Mouse (Mus musculus) urinary bladder, adult 18-20 months (tissue): ENCODE results near the gene Ncf4.
A peak's percentile ranks its signal among the peaks of the same experiment; 100 is the strongest.

Experiments used
- DNase-seq, 2 experiments: peaks; one replicate each; pipeline ENCODE4 v3.0.0; 2022; ENCODE audit warnings: low spot score in 2 of 2, mixed read lengths in 2 of 2

The Ncf4 gene

GRCm38 (mm10) chr15:78244695-78245492 is at the start of gene Ncf4:
TSS of gene Ncf4 (plus strand) at chr15:78244801.
- DNase-seq: no peak

GRCm38 (mm10) chr15:78195096-78195880 is 49.3 kb upstream of the Ncf4 start:
- DNase-seq: no peak

GRCm38 (mm10) chr15:78204053-78204847 is 40.4 kb upstream of the Ncf4 start:
- DNase-seq: peak in 1 of 2 experiments; percentile 5

GRCm38 (mm10) chr15:78205192-78205591 is 39.4 kb upstream of the Ncf4 start:
- DNase-seq: no peak

GRCm38 (mm10) chr15:78206312-78206711 is 38.3 kb upstream of the Ncf4 start, which contains the start of gene Pvalb:
TSS of gene Pvalb (minus strand) at chr15:78206400.
- DNase-seq: no peak

- DNase-seq: no peak
Observed at GRCm38 (mm10) chr15:78210203-78210602, 34.4 kb upstream of the Ncf4 start.

- DNase-seq: no peak
Observed at GRCm38 (mm10) chr15:78211367-78211766, 33.2 kb upstream of the Ncf4 start.

GRCm38 (mm10) chr15:78215269-78215668 is 29.3 kb upstream of the Ncf4 start:
- DNase-seq: no peak

GRCm38 (mm10) chr15:78227816-78228215 is 16.8 kb upstream of the Ncf4 start:
- no peak for DNase-seq

- no peak for DNase-seq
Observed at GRCm38 (mm10) chr15:78231346-78232331, 13.0 kb upstream of the Ncf4 start.

GRCm38 (mm10) chr15:78234823-78235509 is 9.6 kb upstream of the Ncf4 start:
- no peak for DNase-seq

- DNase-seq: no peak
Observed at GRCm38 (mm10) chr15:78239453-78239852, 5.1 kb upstream of the Ncf4 start.

- no peak for DNase-seq
Observed at GRCm38 (mm10) chr15:78239956-78240617, 4.5 kb upstream of the Ncf4 start.

- DNase-seq: no peak
Observed at GRCm38 (mm10) chr15:78241335-78241734, 3.3 kb upstream of the Ncf4 start.

- DNase-seq: no peak
Observed at GRCm38 (mm10) chr15:78243061-78243460, 1.5 kb upstream of the Ncf4 start.

- no peak for DNase-seq
Observed at GRCm38 (mm10) chr15:78243774-78244173, 827 bp upstream of the Ncf4 start.

- no peak for DNase-seq
Observed at GRCm38 (mm10) chr15:78246143-78247116, 1.8 kb downstream of the Ncf4 start.

GRCm38 (mm10) chr15:78247659-78248058 is 3.1 kb downstream of the Ncf4 start:
- DNase-seq: no peak
